Mouse (Mus musculus) embryo, embryonic 10 days (tissue): Measurements from ENCODE around the gene Slc25a41.

ENCODE experiments used
- DNase-seq: peaks from one replicate; pipeline ENCODE4 v3.0.0-alpha.2; 2015; ENCODE audit warnings: low spot score

Slc25a41 gene

GRCm38 (mm10) chr17:56990966-56991365 is 50.5 kb downstream of the Slc25a41 start:
- DNase-seq = no peak

- DNase-seq = peak; percentile 98
These were observed 51.2 kb downstream of the Slc25a41 start, which contains the start of gene Clpp for GRCm38 (mm10) chr17:56990115-56990746. Clpp (plus strand) TSS chr17:56990305.

DNA sequence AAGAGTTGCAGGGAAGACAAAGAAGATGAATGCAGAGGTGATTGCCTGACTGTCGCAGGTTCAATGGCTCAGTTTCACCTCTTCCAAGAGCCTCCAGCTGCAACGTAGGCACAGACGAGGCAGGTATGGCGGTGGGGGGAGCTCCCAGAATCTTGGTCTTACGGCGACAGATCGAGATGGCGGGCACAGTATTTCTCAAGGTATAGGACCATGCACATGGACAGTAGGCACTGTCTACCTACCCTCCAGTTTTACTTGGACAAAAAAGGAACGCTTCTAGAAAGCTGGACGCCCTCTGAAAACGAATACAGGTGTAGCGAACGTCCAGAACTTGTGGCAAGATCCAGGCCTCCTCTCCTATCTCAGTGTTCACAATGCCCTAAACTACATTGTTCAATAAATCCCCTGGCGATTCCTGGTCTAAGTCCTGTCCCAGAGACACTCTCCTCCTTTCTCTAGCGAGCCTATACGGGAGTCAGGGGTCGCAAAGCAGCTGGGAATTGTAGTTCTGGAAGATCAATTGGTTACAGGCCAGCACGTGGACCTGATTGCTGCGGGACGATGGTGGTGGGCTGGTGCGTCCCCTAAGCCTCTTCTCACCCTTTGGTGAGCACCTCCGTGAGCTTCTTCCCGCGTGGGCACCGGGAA is 51.9 kb downstream of the Slc25a41 start:
- DNase-seq = peak; percentile 94

DNA sequence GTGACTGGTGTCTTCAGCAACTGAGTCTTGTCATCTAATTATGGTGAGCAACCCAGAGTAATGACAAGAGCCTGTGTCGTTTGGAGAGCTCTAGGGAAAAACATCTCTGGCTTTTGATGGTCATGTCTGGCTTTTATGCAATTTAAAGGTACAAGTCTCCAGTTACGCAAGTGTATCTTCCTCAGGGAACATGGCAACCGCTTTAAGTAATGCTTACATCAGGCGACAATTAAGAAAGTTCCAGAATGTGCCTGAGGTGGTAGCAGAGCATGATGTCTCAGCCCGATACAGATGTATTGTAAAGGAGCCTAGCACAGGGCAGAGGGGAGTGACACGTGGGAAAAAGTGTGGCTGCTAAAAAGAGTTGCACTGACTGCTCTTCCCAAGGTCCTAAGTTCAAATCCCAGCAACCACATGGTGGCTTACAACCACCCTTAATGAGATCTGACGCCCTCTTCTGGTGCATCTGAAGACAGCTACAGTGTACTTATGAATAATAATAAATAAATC is 52.5 kb downstream of the Slc25a41 start:
- no peak for DNase-seq

GRCm38 (mm10) chr17:56988441-56988840 is 53.0 kb downstream of the Slc25a41 start:
- no peak for DNase-seq

DNA sequence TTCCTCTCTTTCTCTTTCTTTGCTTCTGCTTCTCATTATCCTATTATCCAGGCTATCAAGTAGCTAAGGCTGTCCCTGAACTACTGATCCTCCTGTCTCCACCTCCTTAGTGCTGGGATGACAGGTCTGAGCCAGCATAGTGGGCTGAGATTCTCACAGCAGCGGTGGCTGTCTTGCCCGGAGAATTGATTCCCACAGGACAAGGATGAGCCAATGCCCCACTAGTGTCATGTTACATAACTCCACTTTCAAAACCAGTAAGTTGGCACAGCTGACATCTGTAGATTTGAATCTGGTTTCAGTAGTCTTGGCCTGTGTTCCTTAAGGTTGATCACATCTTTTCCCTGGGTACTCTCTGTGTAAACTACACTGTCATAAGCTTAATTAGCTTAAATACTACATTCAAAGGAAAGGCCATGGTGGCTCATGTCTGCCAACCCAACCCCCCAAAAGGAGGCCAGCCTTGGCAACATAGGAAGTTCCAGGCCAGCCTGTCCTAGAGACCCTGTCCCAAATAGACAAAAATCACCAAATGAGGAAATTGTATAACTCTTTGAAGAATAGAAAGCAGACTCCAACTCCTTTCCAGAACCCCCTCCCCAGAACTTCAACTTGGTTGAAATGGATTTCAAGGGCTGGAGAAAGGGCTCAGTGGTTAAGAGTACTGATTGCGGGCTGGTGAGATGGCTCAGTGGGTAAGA is 55.2 kb downstream of the Slc25a41 start:
- no peak for DNase-seq

DNA sequence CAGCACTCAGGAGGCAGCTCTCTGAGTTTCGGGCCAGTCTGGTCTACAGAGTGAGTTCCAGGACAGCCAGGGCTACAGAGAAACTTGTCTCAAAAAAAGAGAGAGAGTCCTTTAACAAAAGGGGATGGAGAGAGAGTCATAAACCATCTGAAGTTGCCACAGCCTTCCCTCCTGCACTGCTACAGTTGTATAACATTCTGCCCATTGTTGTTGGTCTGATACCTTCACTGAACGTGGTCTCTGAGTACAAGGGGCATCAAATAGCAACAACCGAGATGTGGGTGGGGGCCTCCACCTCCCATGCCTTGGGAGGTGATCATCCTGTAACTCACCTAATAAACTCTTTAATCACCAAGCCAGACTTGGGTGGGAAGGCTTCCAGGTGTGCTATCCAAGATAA is 55.8 kb downstream of the Slc25a41 start:
- no peak for DNase-seq

GRCm38 (mm10) chr17:56984886-56985285 is 56.6 kb downstream of the Slc25a41 start:
- DNase-seq = no peak
